Mouse (Mus musculus) midbrain, embryonic 16.5 days (tissue): ENCODE data around the gene Krt10. TPM values are rescaled to one million over a fixed set of nuclear protein-coding genes. Genes with fewer than 3 reads are reported as not detected.

Source experiments
- ATAC-seq: fragments of 200-750 bp; cut with Nextera tagmentation; 2 replicates; pipeline ENCODE4 v1.8.0; 2017; ENCODE audit warnings: moderate TSS enrichment
- H3K27ac ChIP-seq: fragments of 300-500 bp; sonication (generic); 2 replicates; pipeline ENCODE4 v1.5.1; 2014; ENCODE audit warnings: mild to moderate bottlenecking, low read length, mixed read lengths
- H3K27me3 ChIP-seq: fragments of 300-500 bp; sonication (generic); 2 replicates; pipeline ENCODE4 v1.6.1; 2014; ENCODE audit warnings: low read depth, low read length, mixed read lengths; ENCODE audit not compliant: control insufficient read depth, insufficient read depth
- H3K36me3 ChIP-seq: fragments of 300-500 bp; sonication (generic); 2 replicates; pipeline ENCODE4 v1.6.1; 2014; ENCODE audit warnings: mild to moderate bottlenecking, low read length, moderate library complexity, mixed read lengths; ENCODE audit not compliant: control insufficient read depth, insufficient read depth
- H3K4me1 ChIP-seq: fragments of 300-500 bp; sonication (generic); 2 replicates; pipeline ENCODE4 v1.6.1; 2014; ENCODE audit warnings: mild to moderate bottlenecking, low read length, mixed read lengths; ENCODE audit not compliant: control insufficient read depth, insufficient read depth
- H3K4me2 ChIP-seq: fragments of 300-500 bp; sonication (generic); 2 replicates; pipeline ENCODE4 v1.6.1; 2014; ENCODE audit warnings: mild to moderate bottlenecking, low read length, mixed read lengths
- H3K4me3 ChIP-seq: fragments of 300-500 bp; sonication (generic); 2 replicates; pipeline ENCODE4 v1.5.1; 2014; ENCODE audit warnings: low read depth, mild to moderate bottlenecking, low read length, moderate library complexity, mixed read lengths
- H3K9ac ChIP-seq: fragments of 300-500 bp; sonication (generic); 2 replicates; pipeline ENCODE4 v1.6.1; 2014; ENCODE audit warnings: low read depth, low read length, mixed read lengths
- H3K9me3 ChIP-seq: fragments of 300-500 bp; sonication (generic); replicated peaks from 2 replicates; pipeline ENCODE4 v1.6.1; 2014; ENCODE audit warnings: mild to moderate bottlenecking, low read length, mixed read lengths; ENCODE audit not compliant: control insufficient read depth, poor library complexity, severe bottlenecking
- WGBS: fragments of 180-500 bp; shearing (Covaris S2); extraction: QIAGEN DNeasy Blood & Tissue Kit; methylation state at CpG from one replicate; pipeline ENCODE4 v1.1.7; 2014; 5-methylcytosine and 5-hydroxymethylcytosine counted together
- polyA plus RNA-seq: library from polyadenylated mRNA; unstranded; fragments of >200 nt; fragmentation: Nextera tagmentation; extraction: Ambion mirVana; gene quantifications from 2 replicates; pipeline ENCODE4 v1.2.1, GENCODE M21; 2015

The Krt10 gene
- 28.9 and 29.8 TPM in 2 replicates for polyA plus RNA-seq

DNA sequence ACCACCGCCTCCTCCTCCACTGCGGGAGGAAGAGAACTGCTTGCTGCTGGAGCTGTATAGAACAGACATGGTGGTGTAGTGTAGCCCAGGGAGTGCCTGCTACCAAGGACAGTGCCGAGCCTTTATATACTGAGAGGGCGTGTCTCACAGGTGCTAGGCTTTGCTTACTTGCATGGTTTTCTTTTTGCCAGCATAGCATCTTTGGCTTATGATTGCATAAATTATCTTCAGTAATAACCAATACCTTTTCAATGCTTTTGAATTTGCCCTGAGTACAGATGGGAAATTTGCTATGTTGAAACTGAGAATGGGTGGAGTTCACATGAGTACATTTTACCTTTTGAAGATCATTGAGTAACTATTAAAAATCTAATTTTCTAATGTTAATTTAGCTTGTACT is at the start of gene Krt10:
TSS of gene Krt10 (minus strand) at position 101 of the 400 bp plus-strand sequence.
- H3K4me2 ChIP-seq, result no peak within 1 kb of the TSS
- no peak within 1 kb of the TSS for H3K4me3 ChIP-seq
- no peaks in the 10 kb centered on the region for H3K9me3 ChIP-seq
- H3K36me3 ChIP-seq, result no peaks in the 10 kb centered on the region
- no peak within 1 kb of the TSS for H3K27ac ChIP-seq
- H3K9ac ChIP-seq, result no peak within 1 kb of the TSS
- ATAC-seq, result no peak
- 82% methylated on average over 4 of the region's 4 CpGs for WGBS
- no peaks in the 10 kb centered on the region for H3K27me3 ChIP-seq
- peaks cover 9% of the 10 kb centered on the region for H3K4me1 ChIP-seq

DNA sequence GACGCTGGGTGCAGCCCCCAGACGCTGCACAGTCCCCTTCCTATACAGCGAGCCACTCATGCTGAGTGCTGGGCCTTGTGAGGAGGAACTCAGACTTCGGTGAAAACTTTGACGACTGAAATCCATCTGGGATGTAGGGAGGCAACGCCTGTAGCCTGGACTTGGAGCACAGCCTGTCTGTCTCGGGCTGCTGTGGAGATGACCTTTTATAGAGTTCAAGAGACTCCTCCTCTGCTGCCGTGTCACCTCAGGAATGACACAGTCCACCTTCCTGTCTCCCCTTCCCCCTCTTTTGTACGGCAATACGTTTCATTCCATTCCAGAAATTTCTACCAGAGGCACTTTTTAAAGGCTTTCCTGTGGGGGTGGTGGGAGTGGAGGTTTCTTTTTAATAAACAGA is 48.8 kb upstream of the Krt10 start, which contains the start of gene Krt20:
TSS of gene Krt20 (minus strand) at position 179 of the 400 bp plus-strand sequence.
- H3K27ac ChIP-seq, result no peak within 1 kb of the TSS
- WGBS, result 72% methylated on average over 10 of the region's 10 CpGs
- no peaks in the 10 kb centered on the region for H3K36me3 ChIP-seq
- H3K27me3 ChIP-seq, result no peaks in the 10 kb centered on the region
- no peak within 1 kb of the TSS for H3K4me3 ChIP-seq
- H3K4me1 ChIP-seq, result no peaks in the 10 kb centered on the region
- H3K9ac ChIP-seq, result no peak within 1 kb of the TSS
- ATAC-seq, result no peak
- no peaks in the 10 kb centered on the region for H3K9me3 ChIP-seq
- H3K4me2 ChIP-seq, result no peak within 1 kb of the TSS

DNA sequence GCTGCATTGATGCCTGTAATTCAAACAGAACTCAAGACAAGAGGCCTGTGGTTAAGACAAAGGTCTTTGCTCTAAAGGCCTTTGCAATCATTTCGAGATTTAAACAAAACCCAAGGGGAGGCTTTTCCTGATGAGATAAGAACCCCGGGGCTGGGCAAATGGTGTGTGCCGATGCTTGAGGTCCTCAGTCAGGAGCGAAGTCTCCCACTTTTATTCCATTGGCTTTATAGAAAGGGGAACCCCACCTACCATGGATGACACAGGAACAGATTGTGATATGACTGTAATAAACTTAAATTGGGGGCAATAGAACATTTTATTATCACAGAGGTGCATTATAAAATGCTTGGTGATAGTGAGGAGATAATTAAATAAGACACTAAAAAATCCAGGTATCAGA is 47.5 kb upstream of the Krt10 start:
- Histone ChIP-seq H3K4me2 (no peak overlapping the region), H3K36me3 (no peaks in the 10 kb centered on the region), H3K9me3 (no peaks in the 10 kb centered on the region), H3K27ac (no peak overlapping the region), H3K9ac (no peak overlapping the region), H3K4me3 (no peak overlapping the region), H3K4me1 (no peaks in the 10 kb centered on the region), H3K27me3 (no peaks in the 10 kb centered on the region)
- 52% methylated on average over 4 of the region's 4 CpGs for WGBS
- ATAC-seq, result no peak

DNA sequence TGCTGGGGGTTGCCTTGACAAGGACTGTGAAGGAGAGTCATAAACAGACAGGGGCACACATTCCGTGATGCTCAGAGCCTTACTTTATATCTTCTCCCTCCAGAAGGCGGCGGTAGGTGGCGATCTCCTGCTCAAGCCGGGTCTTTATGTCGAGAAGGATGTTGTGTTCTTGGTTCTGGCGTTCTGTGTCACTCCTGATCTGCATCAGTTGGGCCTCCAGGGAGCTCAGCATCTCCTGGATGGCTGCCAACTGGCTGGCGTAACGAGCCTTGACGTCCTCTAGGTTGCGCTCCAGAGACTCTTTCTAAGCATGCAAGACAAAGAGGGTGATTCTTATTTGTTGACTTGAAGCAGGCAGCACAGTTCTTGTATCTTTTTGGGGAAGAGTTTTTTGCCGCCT is 41.5 kb upstream of the Krt10 start:
- H3K9ac ChIP-seq, result no peak overlapping the region
- 0 out of 2 replicates have a peak, but pooled peaks cover 2% of the 10 kb centered on the region for H3K4me1 ChIP-seq
- no peaks in the 10 kb centered on the region for H3K9me3 ChIP-seq
- H3K36me3 ChIP-seq, result no peaks in the 10 kb centered on the region
- no peak for ATAC-seq
- H3K27ac ChIP-seq, result no peak overlapping the region
- no peaks in the 10 kb centered on the region for H3K27me3 ChIP-seq
- no peak overlapping the region for H3K4me3 ChIP-seq
- 34% methylated on average over 12 of the region's 12 CpGs for WGBS
- no peak overlapping the region for H3K4me2 ChIP-seq

DNA sequence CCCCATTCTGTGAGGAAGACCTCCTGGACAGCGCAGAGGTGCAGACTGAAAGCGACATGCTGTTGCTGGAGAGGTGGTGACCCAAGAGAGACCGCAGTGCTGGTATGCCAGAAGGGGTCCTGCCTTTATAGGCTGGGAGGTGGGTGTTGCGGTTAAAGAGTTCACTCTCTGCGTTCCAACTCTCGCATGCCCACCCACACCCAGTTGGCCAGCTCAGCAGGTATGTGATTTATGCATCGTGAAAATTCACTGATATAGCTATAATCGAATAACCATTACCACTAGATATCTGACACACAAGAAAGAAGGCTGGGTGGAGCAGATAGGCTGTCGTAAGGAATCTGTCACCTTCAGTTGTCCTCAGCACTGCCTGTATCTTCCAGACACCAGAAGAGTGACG is 33.0 kb upstream of the Krt10 start, which contains the start of gene Krt12:
TSS of gene Krt12 (minus strand) at position 101 of the 400 bp plus-strand sequence.
- no peak for ATAC-seq
- H3K4me1 ChIP-seq, result no peaks in the 10 kb centered on the region
- no peaks in the 10 kb centered on the region for H3K9me3 ChIP-seq
- H3K36me3 ChIP-seq, result no peaks in the 10 kb centered on the region
- H3K4me2 ChIP-seq, result no peak within 1 kb of the TSS
- no peak within 1 kb of the TSS for H3K4me3 ChIP-seq
- no peaks in the 10 kb centered on the region for H3K27me3 ChIP-seq
- 88% methylated on average over 10 of the region's 10 CpGs for WGBS
- no peak within 1 kb of the TSS for H3K27ac ChIP-seq
- no peak within 1 kb of the TSS for H3K9ac ChIP-seq

DNA sequence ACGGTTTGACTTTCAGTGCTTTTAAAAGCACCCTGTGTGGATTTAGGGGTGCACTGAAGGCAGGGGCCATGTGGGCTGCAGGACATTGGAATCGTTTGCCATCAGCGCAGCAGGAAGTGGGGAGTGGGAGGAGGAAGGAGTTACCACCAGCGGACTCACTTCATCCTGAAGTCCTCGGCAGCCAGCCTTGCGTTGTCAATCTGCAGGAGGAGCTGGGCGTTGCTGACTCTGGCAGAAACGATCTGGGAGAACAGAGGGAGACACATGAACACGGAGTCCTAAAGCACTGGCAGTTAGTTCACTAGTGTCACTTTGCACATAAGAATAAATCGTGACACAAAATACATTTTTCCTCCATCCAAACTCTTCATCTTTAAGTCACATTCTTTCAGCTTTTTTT is 31.4 kb upstream of the Krt10 start:
- Histone ChIP-seq H3K9me3 (no peaks in the 10 kb centered on the region), H3K27ac (no peak overlapping the region), H3K9ac (no peak overlapping the region), H3K4me2 (no peak overlapping the region), H3K4me1 (no peaks in the 10 kb centered on the region), H3K36me3 (no peaks in the 10 kb centered on the region), H3K27me3 (no peaks in the 10 kb centered on the region), H3K4me3 (no peak overlapping the region)
- no peak for ATAC-seq
- WGBS, result 66% methylated on average over 10 of the region's 10 CpGs

DNA sequence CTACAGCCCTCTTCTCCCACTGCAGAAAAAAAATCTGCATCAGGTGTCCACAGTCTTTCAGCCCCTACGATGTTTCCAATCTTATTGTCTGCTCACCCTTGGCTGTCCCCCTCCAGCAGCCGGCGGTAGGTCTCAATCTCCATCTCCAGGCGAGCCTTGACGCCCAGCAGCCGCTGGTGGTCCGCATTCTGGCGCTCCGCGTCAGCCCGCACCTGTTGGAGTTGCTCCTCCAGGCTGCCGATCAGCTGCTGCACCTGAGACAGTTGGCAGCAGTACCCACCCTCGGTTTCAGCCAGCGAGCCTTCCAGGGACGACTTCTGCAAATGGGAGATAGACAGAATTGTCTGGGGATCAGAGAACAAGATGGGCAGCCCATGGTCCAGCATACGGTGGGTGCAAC is 28.7 kb upstream of the Krt10 start:
- Histone ChIP-seq H3K4me3 (no peak overlapping the region), H3K9ac (no peak overlapping the region), H3K9me3 (no peaks in the 10 kb centered on the region), H3K4me1 (no peaks in the 10 kb centered on the region), H3K36me3 (no peaks in the 10 kb centered on the region), H3K27ac (no peak overlapping the region), H3K27me3 (no peaks in the 10 kb centered on the region), H3K4me2 (no peak overlapping the region)
- no peak for ATAC-seq
- 68% methylated on average over 16 of the region's 16 CpGs for WGBS

DNA sequence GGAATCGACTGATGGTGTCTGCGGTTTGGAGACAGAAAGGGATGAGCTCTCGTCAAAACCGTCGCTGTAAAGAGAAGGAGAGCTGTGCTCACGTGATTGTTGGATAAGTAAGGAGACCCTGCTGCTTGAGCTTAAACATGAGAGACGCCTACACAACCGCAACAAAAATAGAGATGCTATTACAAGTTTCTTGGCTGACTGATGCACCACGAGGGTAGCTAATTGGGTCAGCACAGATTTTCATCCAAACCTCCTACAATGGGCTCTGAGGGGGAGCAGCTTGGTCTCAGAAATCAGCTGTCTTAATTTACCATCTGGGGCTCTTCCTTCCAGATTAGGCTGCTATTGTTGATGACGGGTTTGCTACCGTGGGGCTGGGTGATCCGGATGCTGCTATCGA is 27.7 kb upstream of the Krt10 start:
- Histone ChIP-seq H3K27me3 (no peaks in the 10 kb centered on the region), H3K27ac (no peak overlapping the region), H3K9me3 (no peaks in the 10 kb centered on the region), H3K4me1 (no peaks in the 10 kb centered on the region), H3K4me3 (no peak overlapping the region), H3K9ac (no peak overlapping the region), H3K36me3 (no peaks in the 10 kb centered on the region), H3K4me2 (no peak overlapping the region)
- no peak for ATAC-seq
- 78% methylated on average over 13 of the region's 13 CpGs for WGBS

DNA sequence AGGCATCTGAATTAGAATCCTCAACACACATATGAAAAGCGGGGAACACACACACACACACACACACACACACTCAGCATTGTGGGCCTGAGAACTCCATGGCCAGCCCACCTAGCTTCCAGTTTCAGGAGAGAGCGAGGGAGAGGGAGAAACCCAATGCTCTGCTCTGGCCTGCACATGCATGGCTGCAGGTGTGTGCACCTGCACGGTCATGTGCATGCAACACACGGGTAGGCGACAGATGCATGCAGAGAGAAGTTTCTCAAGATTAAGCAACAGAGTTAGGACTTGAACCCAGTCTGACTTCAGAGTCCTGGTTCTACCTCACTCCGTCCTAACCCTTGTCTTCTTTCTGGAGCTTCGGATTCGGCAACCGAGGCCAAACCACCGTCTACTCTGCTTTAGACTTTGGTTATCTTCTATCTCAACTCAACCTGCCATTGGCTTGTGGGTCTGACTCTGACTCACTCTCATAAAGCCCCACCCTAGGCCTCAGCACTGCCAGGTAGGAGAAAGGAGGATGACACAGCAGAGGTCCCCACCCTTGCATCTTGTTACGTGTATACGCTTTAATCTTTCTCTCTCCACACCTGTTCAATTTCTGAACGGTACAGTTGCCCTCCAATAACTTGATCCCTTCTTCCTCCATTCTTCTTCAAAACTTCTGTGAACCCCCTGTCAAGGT is 25.4 kb upstream of the Krt10 start:
- no peak overlapping the region for H3K4me2 ChIP-seq
- no peaks in the 10 kb centered on the region for H3K4me1 ChIP-seq
- ATAC-seq, result no peak
- H3K36me3 ChIP-seq, result no peaks in the 10 kb centered on the region
- no peaks in the 10 kb centered on the region for H3K9me3 ChIP-seq
- WGBS, result 90% methylated on average over 13 of the region's 13 CpGs
- no peak overlapping the region for H3K27ac ChIP-seq
- H3K27me3 ChIP-seq, result no peaks in the 10 kb centered on the region
- no peak overlapping the region for H3K9ac ChIP-seq
- no peak overlapping the region for H3K4me3 ChIP-seq
